Mouse (Mus musculus): ENCODE results near the gene Lsm2. TPM values are rescaled to one million over a fixed set of nuclear protein-coding genes. Genes with fewer than 3 reads are reported as not detected.
"Not testable (repeated sequence)": the region's sequence is repeated elsewhere in the genome, so short reads cannot be mapped to it uniquely, and the experiment has no call there.

The Lsm2 gene
- total RNA-seq, 2 experiments from 2014 or later: 19.4 to 25.0 TPM

DNA sequence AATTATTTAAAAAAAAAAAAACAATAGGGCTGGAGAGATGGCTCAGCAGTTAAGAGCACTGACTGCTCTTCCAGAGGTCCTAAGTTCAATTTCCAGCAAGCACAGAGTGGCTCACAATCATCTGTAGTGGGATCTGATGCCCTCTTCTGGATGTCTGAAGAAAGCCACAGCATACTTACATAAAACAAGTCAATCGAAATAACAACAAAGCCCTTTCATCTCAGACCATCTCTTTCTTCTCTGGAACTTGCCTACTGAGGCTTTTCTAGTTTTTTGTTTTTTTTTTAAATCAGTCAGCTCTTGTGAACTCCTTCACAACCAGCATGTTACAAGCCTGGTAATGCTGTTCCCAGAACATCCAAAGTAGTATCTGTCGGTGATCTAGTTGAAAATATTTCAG, 1.0 kb upstream of the Lsm2 start:
- no peak for DNase-seq (ENCODE audit: low spot score in 2 of 2)

- no peak for DNase-seq (ENCODE audit: low spot score in 2 of 2)
Observed at GRCm38 (mm10) chr17:34982328-34982727, 666 bp downstream of the Lsm2 start.

GRCm38 (mm10) chr17:34984218-34984617, 2.6 kb downstream of the Lsm2 start:
- DNase-seq (ENCODE audit: low spot score in 2 of 2): no peak

- no peak for DNase-seq (ENCODE audit: low spot score in 2 of 2)
Observed at GRCm38 (mm10) chr17:34994751-34995150, 13.1 kb downstream of the Lsm2 start.

- DNase-seq (ENCODE audit: low spot score in 2 of 2): not testable (repeated sequence)
Observed at GRCm38 (mm10) chr17:34995192-34995591, 13.5 kb downstream of the Lsm2 start.

DNA sequence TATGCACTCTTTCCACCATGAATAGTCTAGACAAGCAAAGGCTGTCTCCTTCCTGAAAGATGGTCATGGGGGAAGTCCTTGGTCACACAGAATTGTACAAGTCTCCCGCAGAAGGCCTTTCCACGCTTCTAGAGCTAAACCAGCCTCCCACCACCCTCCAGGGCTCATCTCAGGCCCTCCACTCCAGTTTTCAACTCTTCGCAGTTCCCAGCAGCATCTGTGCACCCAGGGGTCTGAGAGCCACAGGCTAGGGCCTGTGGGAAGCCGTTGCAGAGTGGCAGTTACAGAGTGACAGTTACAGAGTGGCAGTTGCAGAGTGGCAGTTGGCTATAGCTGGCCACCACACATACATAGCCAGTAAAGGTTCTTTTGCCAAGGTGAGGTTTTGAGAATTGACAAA, 14.3 kb downstream of the Lsm2 start:
- DNase-seq (ENCODE audit: low spot score in 2 of 2): not testable (repeated sequence)

GRCm38 (mm10) chr17:34996411-34997141, 14.9 kb downstream of the Lsm2 start:
- no peak for DNase-seq (ENCODE audit: low spot score in 2 of 2)

GRCm38 (mm10) chr17:34997142-34997483, 15.5 kb downstream of the Lsm2 start:
- no peak for DNase-seq (ENCODE audit: low spot score in 2 of 2)

- DNase-seq (ENCODE audit: low spot score in 2 of 2): no peak
Observed at GRCm38 (mm10) chr17:34998526-34999430, 17.1 kb downstream of the Lsm2 start.

- DNase-seq (ENCODE audit: low spot score in 2 of 2): not testable (repeated sequence)
Observed at GRCm38 (mm10) chr17:34999871-35000716, 18.4 kb downstream of the Lsm2 start.

DNA sequence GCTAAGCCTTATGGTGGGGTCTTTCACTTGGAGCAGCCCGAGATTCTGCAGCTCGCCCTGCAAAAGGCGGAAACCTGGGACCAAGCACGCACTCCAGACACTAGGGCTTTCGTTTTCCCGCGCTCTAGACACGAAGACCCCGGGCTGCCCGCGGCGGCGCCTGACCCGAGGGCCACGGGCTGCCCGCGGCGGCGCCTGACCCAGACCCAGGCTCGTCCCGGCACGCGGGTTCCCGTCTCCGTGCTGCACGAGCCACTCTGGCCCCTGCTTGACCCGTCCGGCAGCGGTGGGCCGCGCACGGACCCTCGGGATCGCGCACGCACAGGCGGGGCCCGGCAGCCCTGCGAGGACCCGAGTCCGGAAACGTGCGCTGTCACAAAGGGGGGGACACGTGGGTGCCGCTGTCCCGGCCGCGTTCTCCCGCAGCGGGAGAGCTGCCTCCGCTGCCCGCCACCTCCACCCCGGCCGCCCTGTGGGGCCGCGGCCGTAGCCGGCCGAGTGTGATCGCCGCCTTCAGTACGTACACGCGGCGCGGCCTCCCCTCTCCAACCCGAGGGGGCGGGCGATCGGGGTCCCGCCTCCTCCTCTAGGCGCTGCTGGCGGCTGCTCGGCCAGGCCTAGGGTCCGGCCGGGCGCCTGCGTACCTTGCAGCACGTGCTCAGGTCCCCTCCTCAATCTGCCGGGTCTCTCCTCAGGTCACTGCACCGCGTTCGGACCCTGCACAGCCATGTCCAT, 19.2 kb downstream of the Lsm2 start, which contains the start of gene Vars:
Vars (plus strand) TSS at position 271 of the 735 bp plus-strand sequence.
- peak; percentile 80 to 86 for DNase-seq (ENCODE audit: low spot score in 2 of 2)

DNA sequence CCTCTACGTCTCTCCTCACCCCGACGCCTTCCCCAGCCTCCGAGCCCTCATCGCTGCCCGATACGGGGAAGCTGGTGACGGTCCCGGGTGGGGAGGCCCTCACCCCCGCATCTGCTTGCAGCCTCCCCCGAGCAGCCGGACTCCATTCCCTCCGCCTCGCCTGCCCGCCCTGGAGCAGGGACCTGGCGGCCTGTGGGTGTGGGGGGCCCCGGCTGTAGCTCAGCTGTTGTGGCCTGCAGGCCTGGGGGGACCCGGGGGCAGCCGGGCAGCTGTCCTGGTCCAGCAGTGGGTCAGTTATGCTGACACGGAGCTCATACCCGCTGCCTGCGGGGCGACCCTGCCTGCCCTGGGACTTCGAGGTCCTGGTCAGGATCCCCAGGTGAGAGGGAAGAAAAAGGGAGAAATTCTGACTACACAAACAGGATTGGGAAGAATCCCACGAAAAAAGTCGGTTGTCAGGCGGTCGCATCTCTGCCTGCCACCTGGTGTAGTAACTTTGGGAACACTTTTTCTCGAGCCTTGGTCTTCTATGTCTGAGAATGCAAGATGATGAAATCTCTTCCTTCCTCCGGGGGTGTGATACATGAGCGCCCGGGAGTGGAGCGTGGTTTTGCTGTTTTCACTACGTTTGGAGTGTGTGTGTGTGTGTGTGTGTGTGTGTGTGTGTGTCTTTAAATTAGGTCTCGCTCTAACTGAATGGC, 19.9 kb downstream of the Lsm2 start:
- DNase-seq (ENCODE audit: low spot score in 2 of 2): no peak

GRCm38 (mm10) chr17:35002153-35002865, 20.6 kb downstream of the Lsm2 start:
- DNase-seq (ENCODE audit: low spot score in 2 of 2): no peak

DNA sequence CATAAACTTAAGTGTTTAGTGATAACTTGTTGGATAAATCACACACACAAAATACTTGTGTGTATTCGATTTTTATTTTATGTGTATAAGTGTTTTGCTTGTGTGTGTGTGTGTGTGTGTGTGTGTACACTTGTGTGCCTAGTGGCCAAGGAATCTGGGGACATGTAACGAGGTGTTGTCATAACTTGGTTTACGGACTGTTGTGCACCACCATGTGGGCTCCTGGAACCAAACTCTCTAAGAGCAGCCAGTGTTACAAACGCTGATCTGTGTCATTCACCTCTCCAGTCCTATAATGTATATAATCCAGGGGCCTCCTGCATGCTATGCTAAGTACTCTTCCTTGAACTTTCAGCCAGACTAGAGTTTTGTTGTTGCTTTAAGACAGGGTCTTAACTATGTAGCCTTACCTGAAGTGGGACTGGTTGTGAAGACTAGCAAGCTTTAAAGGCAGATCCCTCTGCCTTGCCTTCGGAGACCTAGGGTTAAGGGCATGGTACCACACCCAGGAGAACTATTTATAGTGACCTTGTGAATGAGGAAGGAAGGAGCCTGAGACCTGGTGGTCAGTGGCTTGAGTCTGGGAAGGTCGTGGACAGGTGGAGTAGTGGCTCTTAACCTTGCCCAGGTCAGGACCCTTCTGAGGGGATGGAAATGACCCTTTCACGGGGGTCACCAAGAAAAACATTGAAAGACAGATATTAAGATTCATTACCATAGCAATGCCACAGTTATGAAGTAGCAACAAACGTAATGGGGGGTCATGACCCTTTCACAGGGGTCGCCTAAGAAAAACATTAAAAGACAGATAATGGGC, 21.6 kb downstream of the Lsm2 start:
- DNase-seq (ENCODE audit: low spot score in 2 of 2): no peak

GRCm38 (mm10) chr17:35004075-35004717, 22.5 kb downstream of the Lsm2 start:
- no peak for DNase-seq (ENCODE audit: low spot score in 2 of 2)

- no peak for DNase-seq (ENCODE audit: low spot score in 2 of 2)
Observed at GRCm38 (mm10) chr17:35005158-35005557, 23.5 kb downstream of the Lsm2 start.

DNA sequence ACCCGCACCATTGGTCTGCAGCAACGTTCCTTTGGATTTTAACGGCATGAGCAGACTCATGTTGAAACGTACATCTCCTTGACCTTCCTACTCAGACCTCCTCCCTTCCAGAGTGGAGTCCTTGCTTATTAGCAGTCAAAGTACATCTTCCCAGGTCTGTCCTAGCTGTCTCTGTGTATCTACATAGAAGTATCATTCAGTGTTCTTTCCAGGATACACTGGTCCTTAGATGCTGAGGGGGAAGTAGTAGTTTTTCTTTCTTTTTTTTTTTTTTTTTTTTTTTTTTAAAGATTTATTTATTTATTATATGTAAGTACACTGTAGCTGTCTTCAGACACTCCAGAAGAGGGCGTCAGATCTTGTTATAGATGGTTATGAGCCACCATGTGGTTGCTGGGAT, 24.2 kb downstream of the Lsm2 start:
- DNase-seq (ENCODE audit: low spot score in 2 of 2): not testable (repeated sequence)
